Mouse (Mus musculus): ENCODE results near the gene Dus4l.

Dus4l gene

GRCm38 (mm10) chr12:31592011-31592410 lies 62.6 kb downstream of the Dus4l start:
- DNase-seq (ENCODE audit: low read depth, low spot score): no peak

Measured in embryo, embryonic 11.5 days (tissue).